Comparison of ENCODE assay signal across 10 mouse cellular contexts in the genomic region with DNA sequence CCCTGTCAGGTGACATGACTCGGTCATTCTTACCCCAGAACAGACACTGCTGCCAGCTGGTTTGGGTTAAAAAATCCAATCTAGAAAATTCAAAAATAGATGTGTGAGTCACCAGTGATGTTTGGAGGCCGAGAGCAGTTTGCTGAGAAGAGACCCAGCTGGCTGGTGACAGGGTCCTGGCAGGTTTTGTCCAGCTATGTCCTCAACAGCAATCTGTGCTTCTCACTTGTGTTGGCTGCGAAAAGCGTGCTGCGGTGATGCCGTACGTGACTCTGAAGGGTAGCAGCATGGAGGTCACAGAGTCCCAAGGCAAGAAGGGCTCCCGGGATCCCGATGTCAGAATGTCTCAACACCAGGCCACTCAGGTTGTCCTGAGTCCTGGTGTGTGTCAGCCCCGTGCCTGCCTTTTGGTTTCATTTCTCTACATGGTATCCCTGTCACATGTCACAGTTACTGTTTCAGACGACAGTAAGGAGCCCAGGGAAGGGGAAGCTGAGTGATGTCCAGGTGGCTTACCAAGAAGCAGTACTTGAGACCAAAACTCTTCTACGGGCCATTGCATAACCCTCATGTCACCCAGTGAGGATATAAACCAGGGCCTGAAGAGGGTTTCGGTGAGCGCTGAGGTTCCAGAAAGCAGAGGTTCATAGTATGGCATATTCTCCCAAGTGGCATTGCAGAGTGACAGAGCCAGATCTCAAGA. TPM values are rescaled to one million over a fixed set of nuclear protein-coding genes. Genes with fewer than 3 reads are reported as not detected.
DNase-seq lines count a peak whose midpoint lies in the region; ATAC-seq and TF ChIP-seq lines count a peak whose summit lies in the region.
"Had no signal": no experiment of that assay in that cellular context is flagged by ENCODE, and none has a peak within 500 bp of the region (broad histone marks: within the 10 kb centered on the region; RNA-seq: fewer than 3 reads in every experiment).

No protein-coding gene starts in this region.

- no peak overlapping the region for H3K4me2 ChIP-seq in forebrain, embryonic 14.5 days (ENCODE audit: low read length)
- H3K4me2 ChIP-seq: embryonic facial prominence, embryonic 15.5 days; liver, embryonic 15.5 days had no signal

- DNase-seq in layer of hippocampus, adult 2 months (ENCODE audit: low spot score in 2 of 2) = peak in 1 of 2 experiments; percentile 22
- no peak for DNase-seq in layer of hippocampus, adult 18-20 months (ENCODE audit: low spot score in 2 of 2)
- DNase-seq in fibroblast of lung, adult 2 months (ENCODE audit: low read depth) = peak; percentile 63
- peak; percentile 89 for DNase-seq in heart, postnatal 4 days
- DNase-seq in lung, adult 18-20 months = peak; percentile 68 to 78
- peak; percentile 75 for DNase-seq in testis, postnatal 10 days (ENCODE audit: low spot score)
- no peak for DNase-seq in thymus, postnatal 10 days (ENCODE audit: low spot score in 2 of 2)
- no peak for DNase-seq in forebrain, embryonic 14.5 days (ENCODE audit: low spot score)

- peaks cover 34% of the 10 kb centered on the region for H3K36me3 ChIP-seq in forebrain, embryonic 14.5 days (ENCODE audit: control insufficient read depth, insufficient read depth, low read length)

- ATAC-seq in forebrain, embryonic 14.5 days = no peak

- H3K27ac ChIP-seq in layer of hippocampus, adult 2 months = peak overlapping the region; percentile 79
- H3K27ac ChIP-seq in forebrain, embryonic 14.5 days (ENCODE audit: low read depth, low read length) = no peak overlapping the region
- H3K27ac ChIP-seq: liver, embryonic 15.5 days had no signal

- H3K27me3 ChIP-seq in forebrain, embryonic 14.5 days (replicated peaks; ENCODE audit: control insufficient read depth, insufficient read depth, low read length) = no peaks in the 10 kb centered on the region
- H3K27me3 ChIP-seq: embryonic facial prominence, embryonic 15.5 days; liver, embryonic 15.5 days had no signal

- no peak for TF ChIP-seq CTCF in layer of hippocampus, adult 2 months (conservative IDR thresholded peaks at IDR 0.05)

- H3K9me3 ChIP-seq in forebrain, embryonic 14.5 days (replicated peaks; ENCODE audit: control insufficient read depth, low read length) = no peaks in the 10 kb centered on the region
- H3K9me3 ChIP-seq: embryonic facial prominence, embryonic 15.5 days; liver, embryonic 15.5 days had no signal

- H3K9ac ChIP-seq in forebrain, embryonic 14.5 days (ENCODE audit: low read length) = no peak overlapping the region
- H3K9ac ChIP-seq: embryonic facial prominence, embryonic 15.5 days; liver, embryonic 15.5 days had no signal

- H3K4me3 ChIP-seq in layer of hippocampus, adult 2 months = no peak overlapping the region
- H3K4me3 ChIP-seq in forebrain, embryonic 14.5 days (ENCODE audit: low read depth, low read length) = no peak overlapping the region
- H3K4me3 ChIP-seq: embryonic facial prominence, embryonic 15.5 days; liver, embryonic 15.5 days had no signal

- H3K4me1 ChIP-seq in forebrain, embryonic 14.5 days (ENCODE audit: control insufficient read depth, insufficient read depth, low read length) = peaks cover 5% of the 10 kb centered on the region; the same call in 1 of the 2 replicates
- H3K4me1 ChIP-seq: liver, embryonic 15.5 days had no signal

- WGBS in forebrain, embryonic 14.5 days = 89% methylated on average over 14 of the region's 14 CpGs

RNA-seq across cellular contexts. Expression of a gene that starts 30.0 kb away (rescaled TPM):
- total RNA-seq in layer of hippocampus, adult 2 months (2021) = 10 to 100 TPM; 76.5 to 77.4 TPM
- 10 to 100 TPM; 72.1 to 76.9 TPM for total RNA-seq in layer of hippocampus, adult 18-20 months (2021)
- total RNA-seq in heart, postnatal 4 days (2021) = 100 to 1,000 TPM; 173 to 189 TPM
- 30.6 and 32.4 TPM in 2 replicates for polyA plus RNA-seq in forebrain, embryonic 14.5 days (2014; fragmentation: Nextera tagmentation; extraction: Ambion mirVana)

RNA-seq across cellular contexts. Expression of a gene that starts 57.2 kb away (rescaled TPM):
- total RNA-seq in layer of hippocampus, adult 2 months (2021) = under 1 TPM; 0.34 to 0.79 TPM
- total RNA-seq in layer of hippocampus, adult 18-20 months (2021) = under 1 TPM; 0.18 to 0.27 TPM
- total RNA-seq in heart, postnatal 4 days (2021) = under 1 TPM in 1 of 2 experiments, not detected in 1; 0.11 TPM
- 0.19 TPM in 1 of 2 replicates, not detected in the other for polyA plus RNA-seq in forebrain, embryonic 14.5 days (2014; fragmentation: Nextera tagmentation; extraction: Ambion mirVana)

Comparison
In these comparisons a context has a peak if more than half of its experiments do, and no peak if none do; other contexts are left out.
1. DNase-seq: peak in fibroblast of lung, adult 2 months (single experiment), heart, postnatal 4 days (single experiment), lung, adult 18-20 months (2 of 2) and testis, postnatal 10 days (single experiment); none in layer of hippocampus, adult 18-20 months (0 of 2), thymus, postnatal 10 days (0 of 2) and forebrain, embryonic 14.5 days (single experiment).